Mouse (Mus musculus) cerebellum, adult 2 months (tissue): ENCODE data around the gene Paqr7.

ENCODE experiments used
- CTCF ChIP-seq: fragments of 200-500 bp; IDR thresholded peaks from 2 replicates; pipeline ENCODE4 v1.5.1; 2011; ENCODE audit warnings: low read depth, mild to moderate bottlenecking, control low read depth, low read length, moderate library complexity, borderline replicate concordance; ENCODE audit not compliant: insufficient read depth
- POLR2A ChIP-seq: fragments of 200-500 bp; IDR thresholded peaks from 2 replicates; pipeline ENCODE4 v1.6.1; 2011; ENCODE audit warnings: low read length, control low read depth, borderline replicate concordance; ENCODE audit not compliant: insufficient read depth

DNA sequence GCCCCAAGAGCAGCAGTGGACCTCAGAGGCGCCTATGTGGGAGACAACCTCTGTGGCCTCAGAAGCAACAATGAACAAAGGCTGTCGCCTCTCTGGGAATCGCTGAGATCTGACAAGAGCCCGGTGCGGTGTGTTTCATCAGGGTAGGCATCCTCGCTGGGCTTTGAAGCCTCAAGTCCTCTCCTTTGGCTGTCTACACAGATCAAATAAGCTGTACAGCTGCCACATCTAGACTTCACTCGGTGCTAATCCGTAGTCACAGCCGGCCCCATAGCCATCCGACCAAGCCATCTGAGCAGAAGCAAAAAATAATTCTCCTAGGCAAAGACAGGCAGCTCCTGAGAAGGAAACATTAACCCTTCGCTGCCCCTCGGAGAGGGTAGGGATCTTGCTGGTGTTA is 30.7 kb upstream of the Paqr7 start:
- TF ChIP-seq CTCF (no peak), POLR2A (no peak)
